Mouse (Mus musculus) liver, adult 2 months (tissue): ENCODE results near the gene Spcs3. TPM values are rescaled to one million over a fixed set of nuclear protein-coding genes. Genes with fewer than 3 reads are reported as not detected.
"Not testable (repeated sequence)": the region's sequence is repeated elsewhere in the genome, so short reads cannot be mapped to it uniquely, and the experiment has no call there.

Source experiments
- DNase-seq: peaks from one replicate; pipeline ENCODE4 v3.0.0-alpha.2; 2011; ENCODE audit warnings: low read depth, low spot score; ENCODE audit errors: extremely low read depth
- H3K27ac ChIP-seq: fragments of 200-500 bp; replicated peaks from 2 replicates; pipeline ENCODE4 v1.5.1; 2012; ENCODE audit warnings: low read depth, mild to moderate bottlenecking, control low read depth, inconsistent platforms, low read length; ENCODE audit not compliant: insufficient read depth
- H3K27me3 ChIP-seq: fragments of 200-500 bp; 2 replicates; pipeline ENCODE4 v1.6.1; 2012; ENCODE audit warnings: mild to moderate bottlenecking, moderate library complexity, low read length, inconsistent platforms; ENCODE audit not compliant: control insufficient read depth, insufficient read depth
- H3K36me3 ChIP-seq: fragments of 200-500 bp; 2 replicates; pipeline ENCODE4 v1.6.1; 2012; ENCODE audit warnings: low read length, inconsistent platforms; ENCODE audit not compliant: control insufficient read depth, insufficient read depth
- H3K4me1 ChIP-seq: fragments of 200-500 bp; 2 replicates; pipeline ENCODE4 v1.6.1; 2011; ENCODE audit warnings: low read length; ENCODE audit not compliant: control insufficient read depth, insufficient read depth
- H3K4me3 ChIP-seq: fragments of 200-500 bp; 2 replicates; pipeline ENCODE4 v1.5.1; 2011; ENCODE audit warnings: low read depth, mild to moderate bottlenecking, control low read depth, low read length, moderate library complexity; ENCODE audit not compliant: insufficient read depth
- H3K79me2 ChIP-seq: fragments of 200-500 bp; 2 replicates; pipeline ENCODE4 v1.6.1; 2012; ENCODE audit warnings: inconsistent platforms, mild to moderate bottlenecking, low read length, moderate library complexity; ENCODE audit not compliant: control insufficient read depth, insufficient read depth
- H3K9ac ChIP-seq: fragments of 200-500 bp; 2 replicates; pipeline ENCODE4 v1.6.1; 2012; ENCODE audit warnings: low read depth, mild to moderate bottlenecking, control low read depth, inconsistent platforms, low read length
- CTCF ChIP-seq: fragments of 200-500 bp; IDR thresholded peaks from 2 replicates; pipeline ENCODE4 v1.5.1; 2011; ENCODE audit warnings: low read depth, low read length, control low read depth
- POLR2A ChIP-seq: fragments of 200-500 bp; IDR thresholded peaks from 2 replicates; pipeline ENCODE4 v1.6.1; 2011; ENCODE audit warnings: low read length, control low read depth; ENCODE audit not compliant: insufficient read depth; ENCODE audit errors: extremely low read depth
- WGBS: fragments of 180-500 bp; shearing (Covaris S2); methylation state at CpG from one replicate; pipeline ENCODE4 v1.1.7; 2018; 5-methylcytosine and 5-hydroxymethylcytosine counted together
- polyA plus RNA-seq: library from polyadenylated mRNA; depleted of rRNA; stranded (reverse); fragments of >200 nt; gene quantifications from 2 replicates; pipeline ENCODE4 v1.2.3, GENCODE M21; 2012
- total RNA-seq: library from RNA; depleted of rRNA; stranded (reverse); fragments of >200 nt; gene quantifications from 2 replicates; pipeline ENCODE4 v1.2.3, GENCODE M21; 2014

Spcs3 gene
- total and polyA plus RNA-seq, 2 experiments, result 13.5 to 82.3 TPM

GRCm38 (mm10) chr8:54535172-54535571 is 5.4 kb upstream of the Spcs3 start:
- WGBS, result 95% methylated on average over 5 of the region's 5 CpGs
- no peak for TF ChIP-seq CTCF
- no peak for TF ChIP-seq POLR2A

GRCm38 (mm10) chr8:54528571-54528970 is 1.2 kb downstream of the Spcs3 start:
- peak; percentile 9 for DNase-seq
- peaks cover 4% of the 10 kb centered on the region; the same call in 1 of the 2 replicates for H3K4me1 ChIP-seq
- 26% methylated on average over 7 of the region's 7 CpGs for whole genome bisulfite sequencing
- TF ChIP-seq POLR2A (no peak), CTCF (no peak)
- no peak overlapping the region; the same call in 1 of the 2 replicates for H3K4me3 ChIP-seq
- peaks cover 6% of the 10 kb centered on the region for H3K36me3 ChIP-seq
- H3K79me2 ChIP-seq, result peaks cover 12% of the 10 kb centered on the region; the same call in 1 of the 2 replicates
- H3K27ac ChIP-seq, result no peak overlapping the region
- no peak overlapping the region for H3K9ac ChIP-seq
- H3K27me3 ChIP-seq, result no peaks in the 10 kb centered on the region

More at GRCm38 (mm10) chr8:54535172-54535571, 5.4 kb upstream of the Spcs3 start:
- no peak overlapping the region for H3K4me3 ChIP-seq
- H3K4me1 ChIP-seq, result no peaks in the 10 kb centered on the region
- H3K27ac ChIP-seq, result no peak overlapping the region
- H3K79me2 ChIP-seq, result no peaks in the 10 kb centered on the region
- no peak for DNase-seq
- no peaks in the 10 kb centered on the region for H3K27me3 ChIP-seq
- no peak overlapping the region for H3K9ac ChIP-seq
- H3K36me3 ChIP-seq, result no peaks in the 10 kb centered on the region

GRCm38 (mm10) chr8:54526700-54527099 is 3.1 kb downstream of the Spcs3 start:
- peaks cover 4% of the 10 kb centered on the region; the same call in 1 of the 2 replicates for H3K4me1 ChIP-seq
- no peak overlapping the region for H3K4me3 ChIP-seq
- H3K27me3 ChIP-seq, result no peaks in the 10 kb centered on the region
- DNase-seq, result no peak
- H3K9ac ChIP-seq, result no peak overlapping the region
- no peak for TF ChIP-seq POLR2A
- TF ChIP-seq CTCF, result no peak
- H3K27ac ChIP-seq, result no peak overlapping the region
- WGBS, result 98% methylated on average over 6 of the region's 6 CpGs
- H3K79me2 ChIP-seq, result peaks cover 12% of the 10 kb centered on the region; the same call in 1 of the 2 replicates
- H3K36me3 ChIP-seq, result peaks cover 19% of the 10 kb centered on the region

- Histone ChIP-seq H3K79me2 (peaks cover 12% of the 10 kb centered on the region; the same call in 1 of the 2 replicates), H3K27ac (no peak overlapping the region), H3K36me3 (peaks cover 23% of the 10 kb centered on the region), H3K27me3 (no peaks in the 10 kb centered on the region), H3K4me1 (peaks cover 4% of the 10 kb centered on the region; the same call in 1 of the 2 replicates), H3K9ac (no peak overlapping the region), H3K4me3 (no peak overlapping the region)
- no peak for TF ChIP-seq CTCF
- no peak for TF ChIP-seq POLR2A
- DNase-seq, result no peak
- WGBS, result 95% methylated on average over 2 of the region's 2 CpGs
Observed at GRCm38 (mm10) chr8:54525606-54526005, 4.2 kb downstream of the Spcs3 start.

- no peaks in the 10 kb centered on the region for H3K27me3 ChIP-seq
- 23% methylated on average over 4 of the region's 4 CpGs for WGBS
Observed at GRCm38 (mm10) chr8:54520516-54520915, 9.3 kb downstream of the Spcs3 start.

GRCm38 (mm10) chr8:54518756-54519460 is 10.9 kb downstream of the Spcs3 start:
- TF ChIP-seq CTCF, result no peak
- TF ChIP-seq POLR2A, result no peak
- Histone ChIP-seq H3K27me3 (no peaks in the 10 kb centered on the region), H3K4me3 (no peak overlapping the region), H3K27ac (no peak overlapping the region), H3K79me2 (no peaks in the 10 kb centered on the region), H3K4me1 (peaks cover 4% of the 10 kb centered on the region; the same call in 1 of the 2 replicates), H3K36me3 (peaks cover 19% of the 10 kb centered on the region), H3K9ac (no peak overlapping the region)
- WGBS, result 66% methylated on average over 10 of the region's 10 CpGs
- DNase-seq, result peak; percentile 16

More at GRCm38 (mm10) chr8:54520516-54520915, 9.3 kb downstream of the Spcs3 start:
- DNase-seq, result peak; percentile 68
- Histone ChIP-seq H3K36me3 (peaks cover 21% of the 10 kb centered on the region), H3K27ac (no peak overlapping the region), H3K4me1 (peaks cover 4% of the 10 kb centered on the region; the same call in 1 of the 2 replicates), H3K9ac (no peak overlapping the region), H3K4me3 (no peak overlapping the region), H3K79me2 (peaks cover under 1% of the 10 kb centered on the region; the same call in 1 of the 2 replicates)
- TF ChIP-seq POLR2A (no peak), CTCF (no peak)

- H3K79me2 ChIP-seq, DNase-seq, H3K9ac ChIP-seq, H3K27me3 ChIP-seq, H3K4me3 ChIP-seq, H3K4me1 ChIP-seq, H3K27ac ChIP-seq, H3K36me3 ChIP-seq: not testable (repeated sequence)
- WGBS, result 85% methylated on average over 5 of the region's 5 CpGs
Observed at GRCm38 (mm10) chr8:54512200-54512599, 17.6 kb downstream of the Spcs3 start.
